Mouse (Mus musculus): ENCODE measurements around the gene Tmed9. TPM values are rescaled to one million over a fixed set of nuclear protein-coding genes. Genes with fewer than 3 reads are reported as not detected.

The Tmed9 gene
- total RNA-seq (2023), result 10 to 100 TPM; 61.1 to 65.4 TPM

GRCm38 (mm10) chr13:55573432-55573831, at the start of gene Tmed9:
Gene Tmed9 (plus strand): TSS chr13:55573732.

GRCm38 (mm10) chr13:55529198-55529915, 44.2 kb upstream of the Tmed9 start, which contains the start of gene Dok3:
Gene Dok3 (minus strand): TSS chr13:55529296.

GRCm38 (mm10) chr13:55536194-55537175, 37.0 kb upstream of the Tmed9 start, which contains the start of gene Ddx41:
Gene Ddx41 (minus strand): TSS chr13:55536658.

GRCm38 (mm10) chr13:55571027-55571751, 2.3 kb upstream of the Tmed9 start, which contains the start of gene Fam193b:
Gene Fam193b (minus strand): TSS chr13:55571120.

GRCm38 (mm10) chr13:55599566-55600540, 26.3 kb downstream of the Tmed9 start, which contains the start of gene B4galt7:
Gene B4galt7 (plus strand): TSS chr13:55599896.

GRCm38 (mm10) chr13:55622649-55623541, 49.4 kb downstream of the Tmed9 start, which contains the start of gene Caml:
Gene Caml (plus strand): TSS chr13:55623005.

GRCm38 (mm10) chr13:55634639-55635127, 61.2 kb downstream of the Tmed9 start, which contains the start of gene Ddx46:
Gene Ddx46 (plus strand): TSS chr13:55635027.

Other genes with a start within 250 kb of the Tmed9 start
- gene Mxd3, start 243.9 kb upstream of the Tmed9 start, total RNA-seq (2023), result 10 to 100 TPM; 18.4 to 20.5 TPM
- gene Lman2, start 210.9 kb upstream of the Tmed9 start, total RNA-seq (2023), result 10 to 100 TPM; 78.0 to 83.3 TPM
- gene Rgs14, start 204.0 kb upstream of the Tmed9 start, total RNA-seq (2023), result 100 to 1,000 TPM in 1 of 2 experiments, 10 to 100 TPM in 1; 92.7 to 109 TPM
- gene Slc34a1, start 175.5 kb upstream of the Tmed9 start, total RNA-seq (2023), result not detected
- not detected for gene Pfn3, start 158.5 kb upstream of the Tmed9 start, total RNA-seq (2023)
- 1 to 10 TPM; 1.4 to 2.0 TPM for gene F12, start 146.9 kb upstream of the Tmed9 start, total RNA-seq (2023)
- gene Grk6, start 128.7 kb upstream of the Tmed9 start, total RNA-seq (2023), result 100 to 1,000 TPM; 194 to 214 TPM
- gene Prr7, start 109.5 kb upstream of the Tmed9 start, total RNA-seq (2023), result 1 to 10 TPM; 7.0 to 7.3 TPM
- gene Dbn1, start 85.6 kb upstream of the Tmed9 start, total RNA-seq (2023), result under 1 TPM; 0.13 to 0.96 TPM
- gene Pdlim7, start 60.1 kb upstream of the Tmed9 start, total RNA-seq (2023), result 100 to 1,000 TPM in 1 of 2 experiments, 10 to 100 TPM in 1; 92.0 to 120 TPM
- gene Dok3, start 44.4 kb upstream of the Tmed9 start, total RNA-seq (2023), result 100 to 1,000 TPM; 289 to 310 TPM
- 10 to 100 TPM; 35.8 to 41.1 TPM for gene Ddx41, start 37.1 kb upstream of the Tmed9 start, total RNA-seq (2023)
- 10 to 100 TPM; 84.6 to 93.8 TPM for gene Fam193b, start 2.6 kb upstream of the Tmed9 start, total RNA-seq (2023)
- gene B4galt7, start 26.2 kb downstream of the Tmed9 start, total RNA-seq (2023), result 10 to 100 TPM; 11.1 to 11.7 TPM
- gene Caml, start 49.3 kb downstream of the Tmed9 start, total RNA-seq (2023), result 1 to 10 TPM; 8.8 to 9.9 TPM
- 10 to 100 TPM; 37.7 to 44.5 TPM for gene Ddx46, start 61.3 kb downstream of the Tmed9 start, total RNA-seq (2023)
- 10 to 100 TPM; 21.7 to 24.4 TPM for gene B230219D22Rik, start 119.4 kb downstream of the Tmed9 start, total RNA-seq (2023)
- 10 to 100 TPM; 13.0 to 15.2 TPM for gene Txndc15, start 140.9 kb downstream of the Tmed9 start, total RNA-seq (2023)
- 10 to 100 TPM; 44.2 to 44.7 TPM for gene Pcbd2, start 153.6 kb downstream of the Tmed9 start, total RNA-seq (2023)
- not detected for gene Catsper3, start 210.8 kb downstream of the Tmed9 start, total RNA-seq (2023)

Data from neutrophil, adult 83 days (primary cell).